Mouse (Mus musculus) Patski (cell line): Measurements from ENCODE around the gene Pde3a. TPM values are rescaled to one million over a fixed set of nuclear protein-coding genes. Genes with fewer than 3 reads are reported as not detected.

ENCODE experiments used
- ATAC-seq: fragments of 100-300 bp; one replicate; pipeline ENCODE4 v1.8.0; 2021
- CTCF ChIA-PET: fragments of 350-600 bp; sonication (Branson Sonifier 250); formaldehyde crosslinking; loops from one replicate; lab custom pipeline; 2022; ENCODE audit warnings: inconsistent platforms; lab: Charles Lee
- POLR2A ChIA-PET: fragments of 350-600 bp; sonication (Branson Sonifier 250); formaldehyde crosslinking; loops from one replicate; lab custom pipeline; 2022; ENCODE audit warnings: antibody characterized with exemption, inconsistent platforms; lab: Charles Lee
- DNase-seq: peaks from one replicate; pipeline ENCODE4 v3.0.0-alpha.2; 2011; ENCODE audit warnings: low read depth, low spot score
- H3K27me3 ChIP-seq: fragments of 371-371 bp; one replicate; pipeline ENCODE4 v1.5.1; 2021
- CTCF ChIP-seq: fragments of 100-300 bp; IDR thresholded peaks from one replicate; pipeline ENCODE4 v1.5.1; 2021
- in situ Hi-C: fragments of 300-500 bp; cut with MboI; formaldehyde crosslinking; loops from 3 replicates; pipeline ENCODE4 v1.11.1; 2018; ENCODE audit warnings: low pct_unique_long_range_greater_than_20kb, mixed read lengths
- polyA plus RNA-seq: library from polyadenylated mRNA; unstranded; gene quantifications from one replicate; pipeline ENCODE4 v1.2.3, GENCODE M21; 2021

Gene Pde3a
- polyA plus RNA-seq, 1 experiment from 2014 or later, result 0.32 TPM

DNA sequence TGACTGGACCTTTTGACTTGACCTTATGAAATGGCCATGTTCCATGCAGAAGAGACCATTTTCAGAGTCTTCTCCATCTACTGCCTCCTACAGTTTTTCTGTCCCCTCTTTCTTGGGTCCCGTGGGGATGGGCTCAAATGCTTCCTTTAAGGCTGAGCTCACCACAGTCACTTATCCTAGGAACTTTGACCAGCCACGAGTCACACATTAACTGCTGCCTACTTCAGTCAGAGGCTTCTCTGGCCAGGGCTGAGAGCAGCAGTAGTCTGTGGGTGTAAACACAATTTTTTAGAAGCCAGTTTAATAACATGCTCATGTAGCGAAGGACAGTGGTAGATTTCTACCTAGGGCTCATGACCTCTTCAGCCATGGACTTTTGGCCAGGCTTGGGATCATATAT is 79.0 kb downstream of the Pde3a start:
- CTCF ChIA-PET, result no interaction called here

DNA sequence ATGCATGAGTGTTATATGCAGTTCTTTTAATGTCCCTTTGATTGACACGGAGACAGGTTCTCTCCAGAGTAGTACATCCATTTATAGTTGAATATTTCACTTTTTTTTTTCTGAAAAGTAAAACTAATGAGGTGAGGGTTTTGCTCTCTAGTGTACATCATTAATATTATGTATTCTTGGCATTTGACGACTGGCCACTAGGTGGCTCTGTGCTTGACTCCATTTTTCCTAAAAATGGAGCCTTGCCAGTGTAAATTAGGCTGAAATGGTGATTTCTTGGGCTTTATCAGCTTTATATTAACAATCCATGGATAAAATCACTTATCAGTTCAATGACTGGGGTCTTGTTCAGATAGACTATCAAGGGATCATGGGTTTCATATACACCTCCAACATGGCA is 82.4 kb downstream of the Pde3a start:
- ChIA-PET POLR2A (no interaction called here), CTCF (interaction anchor here (1.3 kb wide), 1 partner anchor 15 kb away, joined by 4 read pairs; no protein-coding TSS in a partner anchor)
- in situ Hi-C loops, result no loop called here
- DNase-seq, result no peak
- no peak for ATAC-seq
- TF ChIP-seq CTCF, result peak; percentile 30
- H3K27me3 ChIP-seq, result no peaks in the 10 kb centered on the region

More for the DNA sequence above, 79.0 kb downstream of the Pde3a start:
- in situ Hi-C loops, result no loop called here
- POLR2A ChIA-PET, result no interaction called here
- DNase-seq (no peak), ATAC-seq (no peak)
- no peak for TF ChIP-seq CTCF
- H3K27me3 ChIP-seq, result peaks cover 12% of the 10 kb centered on the region

DNA sequence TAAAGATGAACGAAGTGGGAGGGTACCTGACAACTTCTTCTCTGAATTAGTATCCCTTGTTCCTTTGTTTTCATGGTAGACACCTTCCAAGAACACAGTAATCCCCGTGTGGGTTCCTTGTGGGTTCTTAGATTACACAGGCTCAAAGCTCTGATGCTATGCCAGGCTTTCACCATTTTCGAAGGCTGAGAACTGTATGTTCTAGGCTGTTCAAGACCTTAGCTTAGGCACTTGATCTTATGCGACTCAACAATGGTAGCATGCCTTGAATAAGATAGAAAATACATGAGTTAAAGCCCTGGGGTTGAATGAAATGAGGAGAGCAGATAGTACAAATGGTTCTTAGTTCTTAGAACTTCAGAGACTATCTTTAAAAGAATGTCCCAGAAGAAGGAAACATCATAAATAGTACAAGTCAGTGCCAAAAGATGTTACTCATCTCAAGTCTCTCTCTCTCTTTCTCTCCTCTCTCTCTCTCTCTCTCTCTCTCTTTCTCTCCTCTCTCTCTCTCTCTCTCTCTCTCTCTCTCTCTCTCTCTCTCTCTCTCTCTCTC is 83.6 kb downstream of the Pde3a start:
- ATAC-seq (no peak), DNase-seq (no peak)
- H3K27me3 ChIP-seq, result no peaks in the 10 kb centered on the region
- no peak for TF ChIP-seq CTCF
- ChIA-PET CTCF (interaction anchor here (1.3 kb wide), 1 partner anchor 13 kb away, joined by 4 read pairs; no protein-coding TSS in a partner anchor), POLR2A (interaction anchor here (1.0 kb wide), 1 partner anchor 21 kb away, joined by 3 read pairs; no protein-coding TSS in a partner anchor)
- in situ Hi-C loops, result no loop called here

DNA sequence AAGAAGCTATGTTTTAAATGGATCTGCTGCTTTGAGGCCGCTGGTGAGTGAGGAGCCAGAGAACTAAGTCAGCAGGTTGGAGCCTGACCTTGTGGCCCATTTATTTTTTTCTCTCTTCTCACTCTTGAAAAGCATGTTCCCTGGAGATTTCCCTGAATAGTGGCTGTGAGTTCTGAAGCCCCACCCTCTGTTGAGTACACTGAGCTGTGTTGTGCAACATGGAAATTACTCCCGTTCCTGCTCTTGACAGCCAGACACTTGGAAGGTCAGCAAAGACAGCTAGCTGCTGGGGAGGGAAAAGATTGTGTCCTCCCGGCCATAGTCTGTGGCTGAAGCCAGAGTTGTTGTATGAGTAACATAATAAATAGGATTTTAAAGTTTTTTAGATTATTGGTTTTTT is 84.2 kb downstream of the Pde3a start:
- H3K27me3 ChIP-seq, result no peaks in the 10 kb centered on the region
- DNase-seq (no peak), ATAC-seq (no peak)
- no peak for TF ChIP-seq CTCF
- in situ Hi-C loops, result no loop called here
- ChIA-PET POLR2A (interaction anchor here (1.0 kb wide), 1 partner anchor 21 kb away, joined by 3 read pairs; no protein-coding TSS in a partner anchor), CTCF (no interaction called here)

DNA sequence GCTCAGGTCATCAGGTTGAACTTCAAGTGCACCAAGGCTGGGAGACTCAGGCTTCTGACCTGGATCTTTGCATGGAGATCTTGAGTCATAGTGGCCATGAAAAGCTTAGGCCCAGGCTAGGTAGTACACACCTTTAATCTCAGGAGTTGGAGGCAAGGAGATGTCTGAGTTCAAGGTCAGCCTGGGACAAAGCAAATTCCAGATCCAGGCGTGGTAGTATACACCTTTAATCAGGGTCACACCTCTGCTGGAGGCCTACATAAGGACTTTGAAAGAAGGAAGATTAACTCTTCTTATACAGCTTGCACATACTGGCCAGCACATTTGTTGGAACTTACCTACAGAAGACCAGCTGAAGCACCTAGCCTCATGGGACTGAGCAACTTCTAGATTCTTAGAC is 86.8 kb downstream of the Pde3a start:
- ATAC-seq, result no peak
- no peaks in the 10 kb centered on the region for H3K27me3 ChIP-seq
- DNase-seq, result no peak
- ChIA-PET CTCF (interaction anchor here (0.7 to 1.3 kb wide), 2 partner anchors 9 kb away, joined by 3 read pairs; no protein-coding TSS in a partner anchor), POLR2A (no interaction called here)
- in situ Hi-C loops, result no loop called here
- no peak for TF ChIP-seq CTCF

DNA sequence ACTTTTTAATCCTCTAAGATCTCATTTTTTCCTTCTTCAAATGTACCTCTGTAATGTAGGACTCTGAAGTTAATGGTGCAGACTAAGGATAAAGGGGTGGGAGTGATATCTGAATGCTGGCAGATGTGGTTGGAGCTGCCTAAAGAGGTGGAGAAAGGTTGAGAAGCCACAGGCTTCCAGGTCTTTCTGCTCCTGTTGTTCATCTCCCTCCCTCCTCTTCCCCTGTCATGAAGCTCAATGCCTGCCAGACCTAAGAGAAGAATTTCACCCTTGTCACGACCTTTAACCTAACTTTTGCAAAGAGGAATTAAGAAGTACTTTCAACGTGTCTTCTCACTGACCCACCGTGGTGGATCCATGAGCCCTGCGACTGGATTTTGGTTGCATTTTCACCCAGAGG is 87.4 kb downstream of the Pde3a start:
- H3K27me3 ChIP-seq, result no peaks in the 10 kb centered on the region
- no peak for ATAC-seq
- POLR2A ChIA-PET, result no interaction called here
- CTCF ChIA-PET, result interaction anchor here (0.7 to 1.3 kb wide), 2 partner anchors 9 kb away, joined by 3 read pairs; no protein-coding TSS in a partner anchor
- DNase-seq, result no peak
- in situ Hi-C loops, result no loop called here
- TF ChIP-seq CTCF, result no peak

DNA sequence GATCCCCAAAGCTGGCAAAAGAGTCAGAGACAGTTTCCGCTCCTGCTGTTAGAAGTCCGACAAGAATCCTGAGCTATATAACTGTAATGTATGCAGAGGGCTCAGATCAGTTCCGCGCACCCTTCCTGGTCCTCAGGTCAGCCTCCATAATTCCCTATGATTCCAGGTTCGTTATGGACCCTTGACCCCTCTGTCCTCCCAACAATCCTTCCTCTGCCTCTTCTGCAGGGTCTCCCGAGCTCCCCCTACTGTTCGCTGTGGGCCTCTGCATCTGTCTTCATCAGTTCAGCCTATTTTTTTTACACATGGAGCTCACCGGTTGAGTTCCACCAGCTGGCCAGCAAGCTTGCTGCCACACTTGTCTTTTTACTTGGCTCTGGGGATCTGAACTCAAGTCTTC is 88.6 kb downstream of the Pde3a start:
- ATAC-seq (no peak), DNase-seq (no peak)
- ChIA-PET POLR2A (no interaction called here), CTCF (interaction anchor here (0.7 to 1.1 kb wide), 3 partner anchors 9 to 13 kb away, joined by 3 read pairs; no protein-coding TSS in a partner anchor)
- peak; percentile 24 for TF ChIP-seq CTCF
- in situ Hi-C loops, result no loop called here
- H3K27me3 ChIP-seq, result no peaks in the 10 kb centered on the region

DNA sequence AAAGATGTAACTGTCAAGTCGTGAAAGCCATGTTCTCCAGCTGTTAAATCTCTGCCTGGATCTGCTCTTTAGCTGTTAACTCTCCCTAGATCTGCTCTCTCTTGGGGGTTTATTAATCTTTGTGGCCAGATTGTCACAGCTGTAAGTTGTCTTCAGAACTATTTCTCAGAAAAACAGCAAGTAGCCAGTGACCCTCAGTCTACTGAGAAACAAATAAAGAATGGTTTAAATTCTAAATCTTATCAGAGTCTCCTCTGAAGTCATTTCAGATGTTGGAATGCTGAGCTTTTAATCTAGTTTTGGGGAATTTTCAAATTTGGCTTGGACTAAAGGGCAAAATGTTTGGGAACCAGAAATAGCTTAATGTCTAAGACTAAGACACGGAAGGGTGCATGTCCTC is 92.3 kb downstream of the Pde3a start:
- DNase-seq, result no peak
- in situ Hi-C loops, result no loop called here
- CTCF ChIA-PET, result no interaction called here

DNA sequence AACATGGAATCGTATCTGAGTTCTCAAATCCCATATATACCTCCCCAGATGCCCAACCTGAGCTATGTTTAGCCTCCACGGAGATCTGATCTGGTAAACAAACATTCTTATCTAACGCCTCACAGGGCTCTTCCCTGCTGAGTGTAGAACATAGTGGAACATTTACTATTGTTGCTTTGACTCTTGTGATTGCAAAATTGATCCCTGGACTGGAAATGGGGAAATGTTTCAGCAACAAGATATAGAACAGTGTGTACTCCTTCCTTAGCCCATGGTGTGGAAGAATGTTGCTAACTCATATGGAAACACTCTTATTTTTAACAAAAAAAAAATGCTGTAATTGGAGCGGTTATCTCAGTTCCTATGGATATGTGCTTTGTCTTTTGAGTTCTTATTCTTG is 98.8 kb downstream of the Pde3a start:
- no peak for DNase-seq
- ChIA-PET POLR2A (no interaction called here), CTCF (no interaction called here)
- no peak for TF ChIP-seq CTCF
- in situ Hi-C loops, result no loop called here
- no peaks in the 10 kb centered on the region for H3K27me3 ChIP-seq
- no peak for ATAC-seq

More for the DNA sequence above, 92.3 kb downstream of the Pde3a start:
- no peak for TF ChIP-seq CTCF
- ATAC-seq, result no peak
- H3K27me3 ChIP-seq, result no peaks in the 10 kb centered on the region
- POLR2A ChIA-PET, result no interaction called here

DNA sequence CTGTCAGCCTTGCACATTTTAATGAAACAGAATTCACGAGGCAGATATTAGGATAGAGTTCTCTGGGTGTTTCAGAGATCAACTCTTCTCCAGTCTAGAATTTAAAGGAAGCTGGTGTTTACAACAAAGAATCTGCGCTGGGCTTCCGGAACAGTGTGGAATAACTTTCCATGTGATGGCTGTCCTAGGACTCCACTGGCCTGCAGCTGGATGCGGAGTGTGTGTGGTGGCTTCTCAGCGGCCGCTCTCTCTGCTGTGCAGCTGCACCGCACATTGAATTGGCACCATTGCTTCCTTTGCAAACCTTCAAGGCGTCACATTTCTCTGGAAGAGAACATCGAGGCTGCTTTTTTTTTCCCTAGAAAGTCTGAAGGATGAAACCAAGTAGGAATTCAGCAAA is 99.5 kb downstream of the Pde3a start:
- no peaks in the 10 kb centered on the region for H3K27me3 ChIP-seq
- no peak for DNase-seq
- ChIA-PET CTCF (no interaction called here), POLR2A (no interaction called here)
- no peak for TF ChIP-seq CTCF
- in situ Hi-C loops, result no loop called here
- ATAC-seq, result no peak

DNA sequence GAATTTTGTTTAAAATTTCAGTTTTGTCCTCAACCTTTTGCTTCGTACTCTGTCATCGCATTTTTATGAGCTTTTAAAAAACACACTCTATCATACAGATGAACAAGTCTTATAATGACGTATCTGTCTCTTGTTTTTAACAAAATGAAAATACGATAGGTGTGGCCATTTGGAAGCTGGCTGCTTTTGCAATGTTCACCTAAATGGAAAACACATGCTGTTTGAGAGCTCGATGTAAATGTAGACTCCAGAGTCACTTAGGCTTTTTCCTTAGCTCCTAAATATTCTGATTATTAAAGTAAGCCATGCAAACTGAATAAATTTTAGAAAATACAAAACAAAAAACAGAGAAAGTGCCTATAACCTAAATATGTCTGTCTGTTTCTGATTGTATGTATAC is 101.2 kb downstream of the Pde3a start:
- in situ Hi-C loops, result no loop called here
- ChIA-PET CTCF (interaction anchor here (0.9 kb wide), 1 partner anchor 13 kb away, joined by 3 read pairs; no protein-coding TSS in a partner anchor), POLR2A (no interaction called here)
- no peak for TF ChIP-seq CTCF
- H3K27me3 ChIP-seq, result no peaks in the 10 kb centered on the region
- DNase-seq, result no peak
- no peak for ATAC-seq
